15 mouse cellular contexts compared by ENCODE assay signal in the genomic region with DNA sequence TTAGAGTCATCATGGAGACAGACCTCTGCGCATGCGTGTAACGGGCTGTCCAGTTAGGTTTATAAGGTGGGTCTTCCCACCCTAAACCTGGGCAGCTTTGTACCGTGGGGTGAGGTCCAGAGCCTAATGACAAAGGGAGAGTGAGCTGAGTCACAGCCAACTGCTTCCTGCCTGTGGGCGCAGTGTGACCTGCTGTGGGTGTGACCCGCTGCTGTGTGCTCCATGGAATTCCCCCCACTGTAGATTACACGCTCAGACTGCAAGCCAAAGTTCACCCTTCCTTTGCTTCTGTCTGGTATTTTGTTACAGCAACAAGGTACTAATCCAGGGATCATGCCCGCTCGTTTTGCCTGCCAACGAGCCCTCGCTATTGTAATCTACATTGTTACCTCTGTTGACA.
"Had no signal": no experiment of that assay in that cellular context is flagged by ENCODE, and none has a peak within 500 bp of the region (broad histone marks: within the 10 kb centered on the region; RNA-seq: fewer than 3 reads in every experiment).

No protein-coding gene starts in this region.

- H3K27ac ChIP-seq: limb, embryonic 13.5 days; midbrain, embryonic 15.5 days; neural tube, embryonic 13.5 days had no signal

- H3K36me3 ChIP-seq: limb, embryonic 13.5 days; midbrain, embryonic 15.5 days; neural tube, embryonic 13.5 days had no signal

- H3K4me3 ChIP-seq: limb, embryonic 13.5 days; midbrain, embryonic 15.5 days; neural tube, embryonic 13.5 days had no signal

- H3K4me2 ChIP-seq: limb, embryonic 13.5 days; liver, embryonic 11.5 days; lung, embryonic 14.5 days; midbrain, embryonic 11.5 days; midbrain, embryonic 15.5 days; neural tube, embryonic 13.5 days had no signal

- ATAC-seq: midbrain, embryonic 15.5 days had no signal

- H3K27me3 ChIP-seq: limb, embryonic 13.5 days; midbrain, embryonic 15.5 days; neural tube, embryonic 13.5 days had no signal

- DNase-seq: kidney, adult 8-10 months; kidney, postnatal 36 days; layer of hippocampus, adult 9-11 months; layer of hippocampus, postnatal 36 days; lung, embryonic 14.5 days; lung, postnatal 14 days; retina, postnatal 1 day; right cerebral cortex, postnatal 4 days; spleen, adult 18-20 months; thymus, postnatal 4 days had no signal

- H3K4me1 ChIP-seq: neural tube, embryonic 13.5 days had no signal

- H3K9ac ChIP-seq: limb, embryonic 13.5 days; lung, embryonic 14.5 days; midbrain, embryonic 15.5 days; neural tube, embryonic 13.5 days had no signal

- H3K9me3 ChIP-seq: limb, embryonic 13.5 days; midbrain, embryonic 15.5 days; neural tube, embryonic 13.5 days had no signal
